Mouse (Mus musculus): ENCODE results near the gene Slc9a9. TPM values are rescaled to one million over a fixed set of nuclear protein-coding genes. Genes with fewer than 3 reads are reported as not detected.

Gene Slc9a9
- polyA plus RNA-seq, 1 experiment: 16.0 TPM

GRCm38 (mm10) chr9:95060702-95061101 is 391.0 kb downstream of the Slc9a9 start:
- Histone ChIP-seq H3K27ac (ENCODE audit: insufficient read depth, low read length) (no peak overlapping the region), H3K4me3 (ENCODE audit: insufficient read depth, low read length) (no peak overlapping the region), H3K4me1 (ENCODE audit: control insufficient read depth, insufficient read depth, low read length) (no peaks in the 10 kb centered on the region)
- TF ChIP-seq POLR2A (IDR thresholded peaks at IDR 0.05; ENCODE audit: extremely low read depth, insufficient read depth, low read length): no peak
- TF ChIP-seq CTCF (IDR thresholded peaks at IDR 0.05; ENCODE audit: extremely low read depth, insufficient read depth, low read length): no peak

GRCm38 (mm10) chr9:95067037-95067436 is 397.3 kb downstream of the Slc9a9 start:
- Histone ChIP-seq H3K4me3 (ENCODE audit: insufficient read depth, low read length) (no peak overlapping the region), H3K27ac (ENCODE audit: insufficient read depth, low read length) (no peak overlapping the region), H3K4me1 (ENCODE audit: control insufficient read depth, insufficient read depth, low read length) (no peaks in the 10 kb centered on the region)
- TF ChIP-seq POLR2A (IDR thresholded peaks at IDR 0.05; ENCODE audit: extremely low read depth, insufficient read depth, low read length) (no peak), CTCF (IDR thresholded peaks at IDR 0.05; ENCODE audit: extremely low read depth, insufficient read depth, low read length) (no peak)

- Histone ChIP-seq H3K27ac (ENCODE audit: insufficient read depth, low read length) (no peak overlapping the region), H3K4me3 (ENCODE audit: insufficient read depth, low read length) (no peak overlapping the region), H3K4me1 (ENCODE audit: control insufficient read depth, insufficient read depth, low read length) (peaks cover 2% of the 10 kb centered on the region; the same call in 1 of the 2 replicates)
- TF ChIP-seq CTCF (IDR thresholded peaks at IDR 0.05; ENCODE audit: extremely low read depth, insufficient read depth, low read length): no peak
- TF ChIP-seq POLR2A (IDR thresholded peaks at IDR 0.05; ENCODE audit: extremely low read depth, insufficient read depth, low read length): no peak
These were observed 398.8 kb downstream of the Slc9a9 start for GRCm38 (mm10) chr9:95068466-95068865.

- no peak overlapping the region for H3K4me3 ChIP-seq (ENCODE audit: insufficient read depth, low read length)
- no peak overlapping the region for H3K27ac ChIP-seq (ENCODE audit: insufficient read depth, low read length)
- no peak for TF ChIP-seq CTCF (IDR thresholded peaks at IDR 0.05; ENCODE audit: extremely low read depth, insufficient read depth, low read length)
- no peak for TF ChIP-seq POLR2A (IDR thresholded peaks at IDR 0.05; ENCODE audit: extremely low read depth, insufficient read depth, low read length)
- peaks cover 5% of the 10 kb centered on the region; the same call in 1 of the 2 replicates for H3K4me1 ChIP-seq (ENCODE audit: control insufficient read depth, insufficient read depth, low read length)
These were observed 401.3 kb downstream of the Slc9a9 start for GRCm38 (mm10) chr9:95070832-95071519.

GRCm38 (mm10) chr9:95072450-95072955 is 402.8 kb downstream of the Slc9a9 start:
- Histone ChIP-seq H3K4me1 (ENCODE audit: control insufficient read depth, insufficient read depth, low read length) (peaks cover 5% of the 10 kb centered on the region; the same call in 1 of the 2 replicates), H3K4me3 (ENCODE audit: insufficient read depth, low read length) (no peak overlapping the region), H3K27ac (ENCODE audit: insufficient read depth, low read length) (0 out of 2 replicates have a peak overlapping the region, but pooled peaks have one; percentile 15)
- TF ChIP-seq POLR2A (IDR thresholded peaks at IDR 0.05; ENCODE audit: extremely low read depth, insufficient read depth, low read length) (no peak), CTCF (IDR thresholded peaks at IDR 0.05; ENCODE audit: extremely low read depth, insufficient read depth, low read length) (no peak)

- no peak overlapping the region for H3K4me3 ChIP-seq (ENCODE audit: insufficient read depth, low read length)
- TF ChIP-seq CTCF (IDR thresholded peaks at IDR 0.05; ENCODE audit: extremely low read depth, insufficient read depth, low read length) (no peak), POLR2A (IDR thresholded peaks at IDR 0.05; ENCODE audit: extremely low read depth, insufficient read depth, low read length) (no peak)
- no peak overlapping the region for H3K27ac ChIP-seq (ENCODE audit: insufficient read depth, low read length)
- H3K4me1 ChIP-seq (ENCODE audit: control insufficient read depth, insufficient read depth, low read length): peaks cover 5% of the 10 kb centered on the region; the same call in 1 of the 2 replicates
These were observed 404.0 kb downstream of the Slc9a9 start for GRCm38 (mm10) chr9:95073691-95074090.

- no peak overlapping the region for H3K27ac ChIP-seq (ENCODE audit: insufficient read depth, low read length)
- H3K4me1 ChIP-seq (ENCODE audit: control insufficient read depth, insufficient read depth, low read length): peaks cover 5% of the 10 kb centered on the region; the same call in 1 of the 2 replicates
- no peak overlapping the region for H3K4me3 ChIP-seq (ENCODE audit: insufficient read depth, low read length)
- TF ChIP-seq POLR2A (IDR thresholded peaks at IDR 0.05; ENCODE audit: extremely low read depth, insufficient read depth, low read length): no peak
- TF ChIP-seq CTCF (IDR thresholded peaks at IDR 0.05; ENCODE audit: extremely low read depth, insufficient read depth, low read length): no peak
These were observed 406.1 kb downstream of the Slc9a9 start for GRCm38 (mm10) chr9:95075856-95076255.

- Histone ChIP-seq H3K4me1 (ENCODE audit: control insufficient read depth, insufficient read depth, low read length) (peaks cover 4% of the 10 kb centered on the region; the same call in 1 of the 2 replicates), H3K4me3 (ENCODE audit: insufficient read depth, low read length) (no peak overlapping the region), H3K27ac (ENCODE audit: insufficient read depth, low read length) (no peak overlapping the region)
- TF ChIP-seq POLR2A (IDR thresholded peaks at IDR 0.05; ENCODE audit: extremely low read depth, insufficient read depth, low read length): no peak
- TF ChIP-seq CTCF (IDR thresholded peaks at IDR 0.05; ENCODE audit: extremely low read depth, insufficient read depth, low read length): no peak
These were observed 408.2 kb downstream of the Slc9a9 start for GRCm38 (mm10) chr9:95077938-95078337.

GRCm38 (mm10) chr9:95078626-95079025 is 408.9 kb downstream of the Slc9a9 start:
- H3K4me3 ChIP-seq (ENCODE audit: insufficient read depth, low read length): no peak overlapping the region
- TF ChIP-seq CTCF (IDR thresholded peaks at IDR 0.05; ENCODE audit: extremely low read depth, insufficient read depth, low read length) (no peak), POLR2A (IDR thresholded peaks at IDR 0.05; ENCODE audit: extremely low read depth, insufficient read depth, low read length) (no peak)
- H3K4me1 ChIP-seq (ENCODE audit: control insufficient read depth, insufficient read depth, low read length): peaks cover 3% of the 10 kb centered on the region; the same call in 1 of the 2 replicates
- no peak overlapping the region for H3K27ac ChIP-seq (ENCODE audit: insufficient read depth, low read length)

GRCm38 (mm10) chr9:95079951-95080350 is 410.2 kb downstream of the Slc9a9 start:
- Histone ChIP-seq H3K4me3 (ENCODE audit: insufficient read depth, low read length) (no peak overlapping the region), H3K4me1 (ENCODE audit: control insufficient read depth, insufficient read depth, low read length) (peaks cover 3% of the 10 kb centered on the region; the same call in 1 of the 2 replicates), H3K27ac (ENCODE audit: insufficient read depth, low read length) (no peak overlapping the region)
- TF ChIP-seq POLR2A (IDR thresholded peaks at IDR 0.05; ENCODE audit: extremely low read depth, insufficient read depth, low read length) (no peak), CTCF (IDR thresholded peaks at IDR 0.05; ENCODE audit: extremely low read depth, insufficient read depth, low read length) (no peak)
